Mouse (Mus musculus) cortical plate, adult 2 months (tissue): ENCODE data around the gene Lrp1. TPM values are rescaled to one million over a fixed set of nuclear protein-coding genes. Genes with fewer than 3 reads are reported as not detected.

Source experiments
- H3K27ac ChIP-seq: fragments of 200-500 bp; 2 replicates; pipeline ENCODE4 v1.5.1; 2012; ENCODE audit warnings: low read length, control low read depth, inconsistent platforms; ENCODE audit not compliant: insufficient read depth
- H3K4me1 ChIP-seq: fragments of 200-500 bp; 2 replicates; pipeline ENCODE4 v1.6.1; 2011; ENCODE audit warnings: low read length; ENCODE audit not compliant: control insufficient read depth, insufficient read depth
- H3K4me3 ChIP-seq: fragments of 200-500 bp; 2 replicates; pipeline ENCODE4 v1.5.1; 2011; ENCODE audit warnings: mild to moderate bottlenecking, low read length, control low read depth; ENCODE audit not compliant: insufficient read depth
- CTCF ChIP-seq: fragments of 200-500 bp; IDR thresholded peaks from 2 replicates; pipeline ENCODE4 v1.5.1; 2011; ENCODE audit warnings: mild to moderate bottlenecking, control low read depth, low read length; ENCODE audit not compliant: insufficient read depth; ENCODE audit errors: extremely low read depth
- POLR2A ChIP-seq: fragments of 200-500 bp; IDR thresholded peaks from 2 replicates; pipeline ENCODE4 v1.6.1; 2011; ENCODE audit warnings: mild to moderate bottlenecking, low read length, control low read depth; ENCODE audit not compliant: insufficient read depth; ENCODE audit errors: extremely low read depth
- polyA plus RNA-seq: library from polyadenylated mRNA; depleted of rRNA; stranded (reverse); fragments of >200 nt; gene quantifications from 2 replicates; pipeline ENCODE4 v1.2.3, GENCODE M21; 2012

The Lrp1 gene
- polyA plus RNA-seq, 1 experiment: 294 TPM

DNA sequence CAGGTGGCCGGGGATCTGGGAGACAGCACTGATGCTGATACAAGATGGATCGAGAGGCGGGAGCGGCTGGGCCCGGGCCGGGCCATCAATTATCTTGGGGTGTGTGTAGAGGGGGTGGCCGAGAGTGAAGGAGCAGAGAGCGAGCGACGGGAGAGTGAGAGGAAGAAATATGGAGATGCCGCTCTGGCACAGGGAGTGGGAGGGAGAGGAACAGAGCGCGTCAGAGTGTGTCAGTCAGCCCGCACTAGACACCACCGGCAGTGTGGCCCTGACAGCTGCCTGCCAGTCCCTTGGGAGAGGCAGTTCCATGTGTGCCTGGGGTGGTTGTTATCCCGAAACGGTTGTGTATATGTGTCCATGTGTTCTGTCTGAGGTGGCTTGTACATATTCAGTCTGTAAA is 93.5 kb downstream of the Lrp1 start:
- no peaks in the 10 kb centered on the region for H3K4me1 ChIP-seq
- no peak overlapping the region for H3K4me3 ChIP-seq
- TF ChIP-seq CTCF: no peak
- H3K27ac ChIP-seq: no peak overlapping the region

DNA sequence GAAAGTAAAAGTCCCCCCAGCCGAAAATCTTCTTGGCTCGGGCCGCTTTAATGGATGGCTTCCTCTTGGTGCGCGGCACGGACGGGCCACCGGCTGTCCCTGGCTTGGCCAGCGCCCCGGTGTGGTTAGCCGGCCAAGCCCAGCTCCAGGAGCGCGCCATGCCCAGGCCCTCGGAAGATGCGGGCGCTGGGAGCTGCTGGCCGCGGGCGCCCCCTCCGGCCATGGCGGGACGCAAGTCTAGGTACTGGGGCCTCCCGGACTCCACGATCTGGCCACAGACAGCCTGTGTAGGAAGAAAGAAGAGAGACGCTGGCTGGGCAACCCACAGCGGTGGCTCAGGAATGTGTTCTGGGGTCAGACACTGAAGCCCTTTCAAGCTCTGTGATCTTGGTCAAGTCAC is 94.3 kb downstream of the Lrp1 start:
- H3K4me3 ChIP-seq: no peak overlapping the region
- no peak for TF ChIP-seq POLR2A
- no peak for TF ChIP-seq CTCF
- no peak overlapping the region for H3K27ac ChIP-seq
- H3K4me1 ChIP-seq: peaks cover 1% of the 10 kb centered on the region; the same call in 1 of the 2 replicates

DNA sequence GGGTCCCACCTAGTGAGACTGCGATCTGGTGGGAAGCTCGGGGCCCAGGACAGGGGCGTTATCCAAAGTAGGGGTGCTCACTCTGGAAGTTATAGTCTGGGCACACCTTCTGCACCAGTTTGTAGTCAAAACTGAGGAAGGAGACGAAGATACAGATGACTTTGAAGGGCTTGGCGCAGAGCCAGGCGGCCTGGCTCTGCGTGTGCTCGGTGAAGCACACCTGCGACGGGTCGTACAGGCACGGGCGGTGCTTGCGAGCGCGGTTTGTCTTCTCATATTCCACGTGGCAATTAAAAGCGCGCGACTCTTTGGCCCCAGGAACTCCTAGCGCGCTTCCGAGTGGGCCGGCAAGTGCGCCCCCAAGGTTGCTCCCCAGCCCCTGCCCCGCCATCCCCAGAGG is 94.9 kb downstream of the Lrp1 start:
- Histone ChIP-seq H3K4me1 (peaks cover 3% of the 10 kb centered on the region; the same call in 1 of the 2 replicates), H3K4me3 (no peak overlapping the region), H3K27ac (no peak overlapping the region)
- TF ChIP-seq POLR2A (no peak), CTCF (no peak)

DNA sequence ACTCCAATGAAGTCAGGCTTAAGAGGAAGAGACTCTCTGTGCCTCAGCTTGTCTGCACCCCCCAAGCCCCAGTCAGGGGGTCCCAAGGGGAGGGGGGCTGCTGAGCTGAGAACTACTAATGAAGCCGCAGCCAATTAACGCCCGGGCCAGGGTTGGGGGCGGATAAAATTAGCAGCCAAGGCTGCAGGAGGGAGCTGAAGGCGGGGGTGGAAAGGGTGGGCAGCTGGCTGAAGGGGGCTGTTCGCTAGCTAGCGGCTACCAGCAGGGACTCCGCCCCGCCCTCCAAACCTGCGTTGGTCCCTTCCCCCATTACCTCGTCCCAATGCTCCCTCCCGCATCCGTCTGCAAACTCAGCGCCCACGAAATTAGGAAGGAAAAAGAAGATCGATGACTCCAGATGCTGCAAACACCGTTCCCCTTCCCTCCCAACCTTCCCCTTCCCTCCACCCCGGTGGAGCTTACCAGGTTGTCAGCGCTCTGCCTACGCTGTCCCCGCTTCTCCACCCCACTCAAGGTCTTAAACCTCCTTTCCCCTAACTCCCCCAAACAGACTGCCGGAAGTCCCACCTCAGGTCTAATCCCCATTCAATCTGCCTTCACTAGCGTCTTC is 96.2 kb downstream of the Lrp1 start:
- H3K27ac ChIP-seq: no peak overlapping the region
- H3K4me1 ChIP-seq: peaks cover 3% of the 10 kb centered on the region; the same call in 1 of the 2 replicates

DNA sequence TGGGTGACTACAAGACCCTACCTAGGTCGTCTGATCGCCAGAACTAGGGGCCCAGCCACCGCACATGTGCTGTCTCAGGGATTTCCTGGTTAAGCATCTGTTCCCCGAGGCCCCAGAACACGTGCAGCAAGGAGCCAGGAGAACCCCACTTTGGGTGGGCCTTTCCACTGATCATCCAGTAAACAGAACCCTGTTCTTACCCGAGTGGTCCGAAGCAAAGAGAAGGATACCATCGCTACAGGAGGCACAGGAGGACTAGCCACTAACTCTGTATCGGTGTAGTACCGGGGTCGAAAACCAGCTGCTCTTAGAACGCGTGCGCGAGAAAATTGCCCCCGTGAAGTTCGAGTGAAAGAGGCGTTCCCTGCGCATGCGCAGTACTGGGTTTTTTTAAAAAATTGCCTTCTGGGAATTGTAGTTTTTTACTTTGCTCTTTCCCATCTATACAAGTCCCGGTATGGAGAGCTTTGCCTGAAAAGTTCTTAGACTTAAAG is 98.8 kb downstream of the Lrp1 start, which contains the start of gene Shmt2:
Gene Shmt2 (minus strand): TSS at position 357 of the 494 bp plus-strand sequence.
- TF ChIP-seq POLR2A: peak; percentile 67; the same call in 1 of the 2 replicates
- no peak for TF ChIP-seq CTCF
- Histone ChIP-seq H3K4me1 (peaks cover 3% of the 10 kb centered on the region; the same call in 1 of the 2 replicates), H3K4me3 (peak within 1 kb of the TSS; percentile 51), H3K27ac (no peak within 1 kb of the TSS)

More for the DNA sequence above, 96.2 kb downstream of the Lrp1 start:
- no peak overlapping the region for H3K4me3 ChIP-seq
- TF ChIP-seq POLR2A (no peak), CTCF (no peak)

DNA sequence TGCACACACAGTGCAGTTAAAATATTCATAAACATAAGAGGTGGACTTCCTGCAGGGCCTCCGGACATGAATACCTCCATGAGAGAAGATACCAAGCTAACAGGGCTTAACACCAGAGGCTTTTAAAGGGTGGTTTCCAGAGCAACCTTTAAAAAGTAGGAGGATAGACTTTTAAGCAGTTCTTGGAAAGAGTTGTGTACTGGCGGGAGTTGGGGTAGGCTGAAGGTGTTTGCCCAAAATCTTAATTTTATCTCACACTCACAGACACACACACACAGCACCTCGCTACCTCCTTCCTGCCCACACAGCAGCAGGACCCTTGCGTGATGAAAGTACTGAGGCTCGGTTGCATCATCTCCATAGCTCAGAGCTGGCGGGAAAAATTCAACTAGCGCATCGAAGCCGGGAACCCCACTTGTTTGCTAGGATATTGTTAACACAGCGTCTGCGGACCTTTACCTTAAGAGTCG is 99.3 kb downstream of the Lrp1 start:
- H3K4me3 ChIP-seq: peak overlapping the region; percentile 51
- no peak overlapping the region for H3K27ac ChIP-seq
- no peak for TF ChIP-seq POLR2A
- TF ChIP-seq CTCF: no peak

DNA sequence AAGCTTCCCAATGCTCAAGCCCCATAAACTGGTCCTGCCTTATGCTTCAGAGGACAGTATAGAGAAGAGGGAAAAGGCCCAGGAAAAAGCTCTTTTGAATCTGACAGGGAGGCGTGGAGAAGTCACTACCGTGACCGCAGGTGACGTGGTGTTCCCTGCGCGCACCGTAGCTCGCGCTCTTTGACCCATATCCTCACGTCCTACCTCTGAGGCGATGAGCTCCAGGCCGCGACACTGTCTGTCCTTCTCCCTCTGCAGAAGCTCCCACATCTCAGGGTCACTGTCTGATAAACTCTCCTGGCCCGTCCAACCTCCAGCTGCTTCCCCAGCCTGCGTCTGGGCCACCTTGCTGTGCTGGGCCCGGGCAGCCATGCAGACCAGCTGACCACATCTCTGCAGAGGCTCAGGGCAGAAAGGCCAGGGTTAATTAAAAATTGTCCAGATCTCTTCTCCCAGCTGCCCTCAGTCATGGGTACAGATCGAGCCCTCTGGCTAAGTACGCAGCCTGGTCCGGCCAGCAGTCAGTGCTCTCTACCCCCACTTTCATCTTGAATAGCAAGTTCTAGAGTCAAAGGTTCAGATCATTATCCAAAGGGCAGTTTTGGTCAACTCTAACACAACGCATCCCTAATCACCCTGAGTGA is 100.1 kb downstream of the Lrp1 start:
- TF ChIP-seq POLR2A: no peak
- TF ChIP-seq CTCF: no peak
- H3K27ac ChIP-seq: no peak overlapping the region
- H3K4me3 ChIP-seq: no peak overlapping the region
- peaks cover 3% of the 10 kb centered on the region; the same call in 1 of the 2 replicates for H3K4me1 ChIP-seq

More for the DNA sequence above, 99.3 kb downstream of the Lrp1 start:
- peaks cover 3% of the 10 kb centered on the region; the same call in 1 of the 2 replicates for H3K4me1 ChIP-seq

DNA sequence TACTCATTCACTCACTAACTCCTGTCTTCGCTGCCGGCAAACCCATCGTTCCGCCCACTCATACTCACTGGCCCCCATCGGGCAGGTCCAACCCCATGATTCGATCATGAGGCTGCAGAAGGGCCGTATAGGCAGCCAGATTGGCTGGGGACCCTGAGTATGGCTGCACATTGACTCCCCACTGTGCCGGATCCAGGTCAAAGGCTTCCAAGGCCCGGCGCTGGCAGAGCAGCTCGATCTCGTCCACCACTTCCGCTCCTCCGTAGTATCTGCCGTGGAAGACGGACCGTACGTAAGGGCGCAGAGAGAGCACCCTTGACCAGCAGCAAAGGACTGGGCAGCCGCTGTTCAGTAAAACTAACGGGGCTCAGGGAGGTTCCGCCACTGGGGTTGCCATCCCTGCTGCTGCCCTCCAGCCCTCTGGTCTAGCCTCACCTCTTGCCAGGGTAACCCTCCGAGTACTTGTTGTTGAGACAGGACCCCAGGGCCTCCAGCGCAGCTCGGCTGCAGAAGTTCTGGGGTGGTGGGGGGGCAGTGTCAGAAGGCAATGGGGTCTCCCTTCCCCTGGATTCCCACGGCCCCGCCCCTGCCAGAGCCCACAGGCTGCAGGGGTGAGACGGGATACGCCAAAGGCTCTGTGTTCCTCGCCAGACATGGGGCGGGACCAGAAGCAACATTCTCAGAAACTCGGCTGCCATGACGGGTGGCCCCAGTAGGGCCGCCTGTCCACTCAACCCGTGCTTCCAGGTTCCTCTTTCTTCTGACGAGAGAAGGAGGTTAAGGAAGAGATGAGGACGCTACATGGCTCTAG is 100.8 kb downstream of the Lrp1 start:
- H3K4me1 ChIP-seq: peaks cover 3% of the 10 kb centered on the region; the same call in 1 of the 2 replicates
- TF ChIP-seq POLR2A: no peak
- TF ChIP-seq CTCF: no peak
- no peak overlapping the region for H3K4me3 ChIP-seq
- no peak overlapping the region for H3K27ac ChIP-seq

DNA sequence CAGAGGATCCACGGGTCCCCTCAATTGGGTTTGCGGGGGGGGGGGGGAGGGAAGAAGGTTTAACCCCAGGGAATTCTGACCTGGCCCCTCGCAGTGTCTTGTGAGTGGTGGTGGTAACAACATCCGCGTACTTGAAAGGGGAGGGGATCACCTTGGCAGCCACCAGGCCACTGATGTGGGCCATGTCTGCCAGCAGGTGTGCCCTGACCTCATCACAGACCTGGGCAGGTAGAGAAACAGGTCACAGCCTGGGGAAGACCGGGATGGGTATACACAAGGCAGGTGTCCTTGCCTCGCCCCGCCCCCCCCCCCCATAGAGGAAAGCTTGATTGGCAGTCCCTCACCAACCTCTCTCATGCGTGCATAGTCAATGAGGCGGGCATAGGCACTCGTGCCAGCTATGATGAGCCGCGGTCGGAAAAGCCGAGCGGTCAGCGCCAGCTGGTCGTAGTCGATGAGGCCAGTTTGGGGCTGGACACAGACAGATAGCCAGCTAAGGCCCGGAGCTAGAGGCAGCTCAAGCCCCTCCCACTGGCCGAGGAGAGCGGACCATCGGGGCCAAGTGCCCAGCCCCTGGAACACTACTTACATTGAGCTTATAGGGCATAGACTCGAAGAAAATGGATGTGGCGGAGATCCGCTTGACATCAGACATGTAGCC is 101.8 kb downstream of the Lrp1 start:
- Histone ChIP-seq H3K4me1 (peaks cover 3% of the 10 kb centered on the region; the same call in 1 of the 2 replicates), H3K27ac (no peak overlapping the region), H3K4me3 (no peak overlapping the region)
- TF ChIP-seq POLR2A: no peak
- TF ChIP-seq CTCF: no peak
